Comparison of ENCODE assay signal across 16 mouse cellular contexts in the genomic region with DNA sequence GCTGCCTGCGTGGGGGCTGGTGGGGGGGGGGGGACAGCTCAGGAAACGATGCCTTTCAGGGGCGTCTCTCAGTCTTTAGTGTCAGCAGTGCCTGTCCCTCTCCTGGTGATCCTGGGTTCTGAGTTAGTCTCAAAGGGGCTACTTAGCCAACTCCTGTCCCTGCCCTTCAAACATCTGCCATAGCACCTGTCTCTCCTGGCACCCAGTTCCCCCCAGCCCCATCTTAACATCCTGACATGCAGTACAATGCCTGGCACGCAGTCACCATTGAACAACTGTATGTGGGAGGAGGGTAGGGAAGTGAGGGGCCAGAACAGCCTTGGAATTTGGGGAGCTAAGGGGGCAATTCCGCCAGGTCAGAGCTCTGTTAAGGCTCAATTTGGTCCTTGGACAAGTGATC. TPM values are rescaled to one million over a fixed set of nuclear protein-coding genes. Genes with fewer than 3 reads are reported as not detected.
DNase-seq lines count a peak whose midpoint lies in the region; ATAC-seq and TF ChIP-seq lines count a peak whose summit lies in the region.
"Had no signal": no experiment of that assay in that cellular context is flagged by ENCODE, and none has a peak within 500 bp of the region (broad histone marks: within the 10 kb centered on the region; RNA-seq: fewer than 3 reads in every experiment).

No protein-coding gene starts in this region.

- TF ChIP-seq EP300 in lung, postnatal 0 days (IDR thresholded peaks at IDR 0.05) = no peak

- H3K27me3 ChIP-seq in heart, embryonic 13.5 days (replicated peaks) = no peaks in the 10 kb centered on the region
- no peaks in the 10 kb centered on the region for H3K27me3 ChIP-seq in lung, embryonic 14.5 days (ENCODE audit: insufficient read depth, low read length)
- H3K27me3 ChIP-seq in lung, postnatal 0 days (replicated peaks; ENCODE audit: insufficient read depth, low read length) = no peaks in the 10 kb centered on the region
- H3K27me3 ChIP-seq in hindbrain, embryonic 13.5 days = no peaks in the 10 kb centered on the region
- 0 out of 2 replicates have a peak, but pooled peaks cover 4% of the 10 kb centered on the region for H3K27me3 ChIP-seq in liver, embryonic 12.5 days (replicated peaks)
- H3K27me3 ChIP-seq: neural tube, embryonic 15.5 days had no signal

- WGBS in heart, embryonic 13.5 days = 46% methylated on average over 5 of the region's 5 CpGs
- WGBS in lung, embryonic 14.5 days = 44% methylated on average over 5 of the region's 5 CpGs
- 56% methylated on average over 5 of the region's 5 CpGs for WGBS in lung, postnatal 0 days
- 61% methylated on average over 5 of the region's 5 CpGs for WGBS in hindbrain, embryonic 13.5 days
- 45% methylated on average over 5 of the region's 5 CpGs for WGBS in liver, embryonic 12.5 days (ENCODE audit: insufficient replicate concordance)

- peak overlapping the region; percentile 72 for H3K27ac ChIP-seq in heart, embryonic 13.5 days (replicated peaks)
- H3K27ac ChIP-seq in lung, embryonic 14.5 days (ENCODE audit: low read depth) = peak overlapping the region; percentile 91
- no peak overlapping the region for H3K27ac ChIP-seq in lung, postnatal 0 days (ENCODE audit: low read length)
- peak overlapping the region; percentile 62 for H3K27ac ChIP-seq in hindbrain, embryonic 13.5 days
- H3K27ac ChIP-seq in liver, embryonic 12.5 days = peak overlapping the region; percentile 55
- H3K27ac ChIP-seq: kidney, postnatal 0 days had no signal

- H3K4me2 ChIP-seq in heart, embryonic 13.5 days = no peak overlapping the region
- H3K4me2 ChIP-seq in lung, embryonic 14.5 days = no peak overlapping the region
- no peak overlapping the region for H3K4me2 ChIP-seq in lung, postnatal 0 days (replicated peaks; ENCODE audit: low read depth, low read length)
- H3K4me2 ChIP-seq in hindbrain, embryonic 13.5 days = no peak overlapping the region
- H3K4me2 ChIP-seq in liver, embryonic 12.5 days = no peak overlapping the region
- H3K4me2 ChIP-seq: neural tube, embryonic 15.5 days had no signal

- no peak for DNase-seq in heart, adult 11 months
- DNase-seq in lung, embryonic 14.5 days = no peak
- DNase-seq in lung, postnatal 0 days (ENCODE audit: low spot score) = no peak
- no peak for DNase-seq in spleen, postnatal 10 days (ENCODE audit: low spot score in 2 of 2)
- DNase-seq in spleen, postnatal 4 days (ENCODE audit: low spot score in 2 of 2) = no peak
- DNase-seq: adrenal gland, postnatal 25 days; layer of hippocampus, adult 9-11 months; thymus, postnatal 25 days had no signal

- no peaks in the 10 kb centered on the region for H3K36me3 ChIP-seq in heart, embryonic 13.5 days
- H3K36me3 ChIP-seq in lung, embryonic 14.5 days (ENCODE audit: insufficient read depth) = no peaks in the 10 kb centered on the region
- H3K36me3 ChIP-seq in lung, postnatal 0 days (ENCODE audit: insufficient read depth, low read length) = no peaks in the 10 kb centered on the region
- no peaks in the 10 kb centered on the region for H3K36me3 ChIP-seq in hindbrain, embryonic 13.5 days
- H3K36me3 ChIP-seq in liver, embryonic 12.5 days = no peaks in the 10 kb centered on the region
- H3K36me3 ChIP-seq: G1E; neural tube, embryonic 15.5 days had no signal

- peaks cover 55% of the 10 kb centered on the region for H3K4me1 ChIP-seq in heart, embryonic 13.5 days
- H3K4me1 ChIP-seq in lung, embryonic 14.5 days (ENCODE audit: insufficient read depth) = peaks cover 51% of the 10 kb centered on the region
- H3K4me1 ChIP-seq in lung, postnatal 0 days (ENCODE audit: insufficient read depth, low read depth, low read length) = peaks cover 20% of the 10 kb centered on the region
- peaks cover 48% of the 10 kb centered on the region for H3K4me1 ChIP-seq in hindbrain, embryonic 13.5 days (replicated peaks)
- H3K4me1 ChIP-seq in liver, embryonic 12.5 days = peaks cover 40% of the 10 kb centered on the region

- H3K9me3 ChIP-seq in heart, embryonic 13.5 days = no peaks in the 10 kb centered on the region
- H3K9me3 ChIP-seq in lung, embryonic 14.5 days (ENCODE audit: low read depth, low read length) = no peaks in the 10 kb centered on the region
- H3K9me3 ChIP-seq in lung, postnatal 0 days (ENCODE audit: low read length) = no peaks in the 10 kb centered on the region
- no peaks in the 10 kb centered on the region for H3K9me3 ChIP-seq in hindbrain, embryonic 13.5 days
- H3K9me3 ChIP-seq in liver, embryonic 12.5 days (replicated peaks) = no peaks in the 10 kb centered on the region
- H3K9me3 ChIP-seq: neural tube, embryonic 15.5 days had no signal

- no peak for ATAC-seq in heart, embryonic 13.5 days (ENCODE audit: extremely low read depth, insufficient number of reproducible peaks, low FRiP score, low TSS enrichment)
- ATAC-seq in lung, embryonic 14.5 days (ENCODE audit: insufficient read depth) = no peak
- no peak for ATAC-seq in lung, postnatal 0 days
- no peak for ATAC-seq in hindbrain, embryonic 13.5 days (ENCODE audit: low FRiP score)
- ATAC-seq in liver, embryonic 12.5 days = no peak

- TF ChIP-seq CTCF in lung, embryonic 14.5 days (IDR thresholded peaks at IDR 0.05; ENCODE audit: low read depth) = no peak
- TF ChIP-seq CTCF in lung, postnatal 0 days (IDR thresholded peaks at IDR 0.05) = no peak

- peak overlapping the region; percentile 16; the same call in 1 of the 2 replicates for H3K9ac ChIP-seq in heart, embryonic 13.5 days
- H3K9ac ChIP-seq in lung, embryonic 14.5 days = no peak overlapping the region
- no peak overlapping the region for H3K9ac ChIP-seq in lung, postnatal 0 days (replicated peaks; ENCODE audit: low read depth)
- H3K9ac ChIP-seq in hindbrain, embryonic 13.5 days = 0 out of 2 replicates have a peak overlapping the region, but pooled peaks have one; percentile 43
- no peak overlapping the region for H3K9ac ChIP-seq in liver, embryonic 12.5 days
- H3K9ac ChIP-seq: neural tube, embryonic 15.5 days had no signal

- no peak overlapping the region for H3K4me3 ChIP-seq in heart, embryonic 13.5 days
- no peak overlapping the region for H3K4me3 ChIP-seq in lung, embryonic 14.5 days (ENCODE audit: low read depth, low read length)
- no peak overlapping the region for H3K4me3 ChIP-seq in lung, postnatal 0 days (ENCODE audit: low read depth, low read length)
- no peak overlapping the region for H3K4me3 ChIP-seq in hindbrain, embryonic 13.5 days
- no peak overlapping the region for H3K4me3 ChIP-seq in liver, embryonic 12.5 days
- H3K4me3 ChIP-seq: erythroblast, embryonic 14.5 days; neural tube, embryonic 15.5 days had no signal

RNA-seq across cellular contexts. Expression of a gene that starts 49.7 kb away (rescaled TPM):
- polyA plus RNA-seq in heart, embryonic 13.5 days (2015; fragmentation: Nextera tagmentation; extraction: Ambion mirVana) = 103 and 130 TPM in 2 replicates
- 468 and 481 TPM in 2 replicates for polyA plus RNA-seq in lung, embryonic 14.5 days (2014; fragmentation: Nextera tagmentation; extraction: Ambion mirVana)
- 176 and 364 TPM in 2 replicates for polyA plus RNA-seq in lung, postnatal 0 days (2015; fragmentation: Nextera tagmentation; extraction: Ambion mirVana)
- 88.0 and 102 TPM in 2 replicates for polyA plus RNA-seq in hindbrain, embryonic 13.5 days (2015; fragmentation: Nextera tagmentation; extraction: Ambion mirVana)
- polyA plus RNA-seq in liver, embryonic 12.5 days (2016; fragmentation: Nextera tagmentation; extraction: Ambion mirVana) = 529 and 540 TPM in 2 replicates
- polyA plus RNA-seq: C2C12, G1E had no signal

Comparison
In these comparisons a context has a peak if more than half of its experiments do, and no peak if none do; other contexts are left out.
1. H3K9ac ChIP-seq: peak in heart, embryonic 13.5 days (single experiment) and hindbrain, embryonic 13.5 days (single experiment); none in lung, embryonic 14.5 days (single experiment), lung, postnatal 0 days (single experiment) and liver, embryonic 12.5 days (single experiment).